Mouse (Mus musculus): ENCODE measurements around the gene Ralgapb. TPM values are rescaled to one million over a fixed set of nuclear protein-coding genes. Genes with fewer than 3 reads are reported as not detected.

Ralgapb gene
- polyA plus RNA-seq, 1 experiment, result 8.4 TPM

- no peak overlapping the region for H3K4me3 ChIP-seq (ENCODE audit: insufficient read depth, poor library complexity, severe bottlenecking)
- TF ChIP-seq CTCF (IDR thresholded peaks at IDR 0.05; ENCODE audit: control insufficient read depth, insufficient read depth, insufficient read length), result no peak
- no peak for TF ChIP-seq MYOG (IDR thresholded peaks at IDR 0.05; ENCODE audit: control insufficient read depth, extremely low read depth, insufficient read length)
- no peak for TF ChIP-seq USF1 (IDR thresholded peaks at IDR 0.05; ENCODE audit: low read depth)
- no peak for TF ChIP-seq MYOD1 (IDR thresholded peaks at IDR 0.05; ENCODE audit: control insufficient read depth, insufficient read length, low read depth)
- TF ChIP-seq MAX (IDR thresholded peaks at IDR 0.05), result no peak
- no peak for TF ChIP-seq CEBPB (IDR thresholded peaks at IDR 0.05; ENCODE audit: low read depth)
- no peak for TF ChIP-seq FOSL1 (IDR thresholded peaks at IDR 0.05; ENCODE audit: insufficient read depth, low read length, poor library complexity, severe bottlenecking)
- H3K79me3 ChIP-seq (ENCODE audit: low read depth), result no peaks in the 10 kb centered on the region
- H3K36me3 ChIP-seq (ENCODE audit: control insufficient read depth, insufficient read depth), result no peaks in the 10 kb centered on the region
- no peaks in the 10 kb centered on the region for H3K79me2 ChIP-seq (ENCODE audit: control insufficient read depth, insufficient read depth)
- H3ac ChIP-seq (ENCODE audit: control insufficient read depth, insufficient read length, low read depth), result no peak overlapping the region
- H3K27me3 ChIP-seq (ENCODE audit: control insufficient read depth, insufficient read depth, insufficient read length), result no peaks in the 10 kb centered on the region
Observed at GRCm38 (mm10) chr2:158519800-158520199, 110.2 kb downstream of the Ralgapb start.

GRCm38 (mm10) chr2:158523060-158523459, 113.4 kb downstream of the Ralgapb start:
- H3K79me2 ChIP-seq (ENCODE audit: control insufficient read depth, insufficient read depth), result no peaks in the 10 kb centered on the region
- H3ac ChIP-seq (ENCODE audit: control insufficient read depth, insufficient read length, low read depth), result no peak overlapping the region
- H3K27me3 ChIP-seq (ENCODE audit: control insufficient read depth, insufficient read depth, insufficient read length), result peaks cover 1% of the 10 kb centered on the region
- no peak overlapping the region for H3K4me3 ChIP-seq (ENCODE audit: insufficient read depth, poor library complexity, severe bottlenecking)
- no peaks in the 10 kb centered on the region for H3K79me3 ChIP-seq (ENCODE audit: low read depth)
- H3K36me3 ChIP-seq (ENCODE audit: control insufficient read depth, insufficient read depth), result no peaks in the 10 kb centered on the region
- TF ChIP-seq MYOD1 (IDR thresholded peaks at IDR 0.05; ENCODE audit: control insufficient read depth, insufficient read length, low read depth), result no peak
- TF ChIP-seq CTCF (IDR thresholded peaks at IDR 0.05; ENCODE audit: control insufficient read depth, insufficient read depth, insufficient read length), result no peak
- no peak for TF ChIP-seq MYOG (IDR thresholded peaks at IDR 0.05; ENCODE audit: control insufficient read depth, extremely low read depth, insufficient read length)
- TF ChIP-seq CEBPB (IDR thresholded peaks at IDR 0.05; ENCODE audit: low read depth), result no peak
- TF ChIP-seq MAX (IDR thresholded peaks at IDR 0.05), result no peak
- TF ChIP-seq USF1 (IDR thresholded peaks at IDR 0.05; ENCODE audit: low read depth), result no peak
- no peak for TF ChIP-seq FOSL1 (IDR thresholded peaks at IDR 0.05; ENCODE audit: insufficient read depth, low read length, poor library complexity, severe bottlenecking)

- TF ChIP-seq FOSL1 (IDR thresholded peaks at IDR 0.05; ENCODE audit: insufficient read depth, low read length, poor library complexity, severe bottlenecking) (no peak), USF1 (IDR thresholded peaks at IDR 0.05; ENCODE audit: low read depth) (no peak), MAX (IDR thresholded peaks at IDR 0.05) (no peak), MYOD1 (IDR thresholded peaks at IDR 0.05; ENCODE audit: control insufficient read depth, insufficient read length, low read depth) (no peak), CEBPB (IDR thresholded peaks at IDR 0.05; ENCODE audit: low read depth) (no peak), MYOG (IDR thresholded peaks at IDR 0.05; ENCODE audit: control insufficient read depth, extremely low read depth, insufficient read length) (no peak), CTCF (IDR thresholded peaks at IDR 0.05; ENCODE audit: control insufficient read depth, insufficient read depth, insufficient read length) (no peak)
Observed at GRCm38 (mm10) chr2:158524129-158524860, 114.6 kb downstream of the Ralgapb start.

GRCm38 (mm10) chr2:158534090-158534489, 124.4 kb downstream of the Ralgapb start:
- Histone ChIP-seq H3K79me2 (ENCODE audit: control insufficient read depth, insufficient read depth) (no peaks in the 10 kb centered on the region), H3K27me3 (ENCODE audit: control insufficient read depth, insufficient read depth, insufficient read length) (peaks cover 14% of the 10 kb centered on the region), H3K36me3 (ENCODE audit: control insufficient read depth, insufficient read depth) (no peaks in the 10 kb centered on the region), H3ac (ENCODE audit: control insufficient read depth, insufficient read length, low read depth) (no peak overlapping the region), H3K79me3 (ENCODE audit: low read depth) (no peaks in the 10 kb centered on the region), H3K4me3 (ENCODE audit: insufficient read depth, poor library complexity, severe bottlenecking) (no peak overlapping the region)
- TF ChIP-seq CEBPB (IDR thresholded peaks at IDR 0.05; ENCODE audit: low read depth) (no peak), CTCF (IDR thresholded peaks at IDR 0.05; ENCODE audit: control insufficient read depth, insufficient read depth, insufficient read length) (peak; percentile 13), MAX (IDR thresholded peaks at IDR 0.05) (no peak)

More at GRCm38 (mm10) chr2:158524129-158524860, 114.6 kb downstream of the Ralgapb start:
- no peaks in the 10 kb centered on the region for H3K79me2 ChIP-seq (ENCODE audit: control insufficient read depth, insufficient read depth)
- no peaks in the 10 kb centered on the region for H3K79me3 ChIP-seq (ENCODE audit: low read depth)
- peaks cover 5% of the 10 kb centered on the region for H3K27me3 ChIP-seq (ENCODE audit: control insufficient read depth, insufficient read depth, insufficient read length)
- no peak overlapping the region for H3ac ChIP-seq (ENCODE audit: control insufficient read depth, insufficient read length, low read depth)
- no peak overlapping the region for H3K4me3 ChIP-seq (ENCODE audit: insufficient read depth, poor library complexity, severe bottlenecking)
- no peaks in the 10 kb centered on the region for H3K36me3 ChIP-seq (ENCODE audit: control insufficient read depth, insufficient read depth)

GRCm38 (mm10) chr2:158534559-158534958, 124.9 kb downstream of the Ralgapb start:
- Histone ChIP-seq H3K79me2 (ENCODE audit: control insufficient read depth, insufficient read depth) (no peaks in the 10 kb centered on the region), H3ac (ENCODE audit: control insufficient read depth, insufficient read length, low read depth) (no peak overlapping the region), H3K79me3 (ENCODE audit: low read depth) (no peaks in the 10 kb centered on the region), H3K27me3 (ENCODE audit: control insufficient read depth, insufficient read depth, insufficient read length) (peaks cover 19% of the 10 kb centered on the region), H3K4me3 (ENCODE audit: insufficient read depth, poor library complexity, severe bottlenecking) (no peak overlapping the region), H3K36me3 (ENCODE audit: control insufficient read depth, insufficient read depth) (no peaks in the 10 kb centered on the region)
- TF ChIP-seq MYOG (IDR thresholded peaks at IDR 0.05; ENCODE audit: control insufficient read depth, extremely low read depth, insufficient read length), result no peak
- TF ChIP-seq CTCF (IDR thresholded peaks at IDR 0.05; ENCODE audit: control insufficient read depth, insufficient read depth, insufficient read length), result no peak
- no peak for TF ChIP-seq CEBPB (IDR thresholded peaks at IDR 0.05; ENCODE audit: low read depth)
- no peak for TF ChIP-seq MAX (IDR thresholded peaks at IDR 0.05)
- no peak for TF ChIP-seq FOSL1 (IDR thresholded peaks at IDR 0.05; ENCODE audit: insufficient read depth, low read length, poor library complexity, severe bottlenecking)
- no peak for TF ChIP-seq MYOD1 (IDR thresholded peaks at IDR 0.05; ENCODE audit: control insufficient read depth, insufficient read length, low read depth)
- no peak for TF ChIP-seq USF1 (IDR thresholded peaks at IDR 0.05; ENCODE audit: low read depth)
